Mouse (Mus musculus) midbrain, embryonic 15.5 days (tissue): ENCODE data around the gene Dnal1. TPM values are rescaled to one million over a fixed set of nuclear protein-coding genes. Genes with fewer than 3 reads are reported as not detected.

ENCODE experiments used
- ATAC-seq: fragments of 200-750 bp; cut with Nextera tagmentation; replicated peaks from 2 replicates; pipeline ENCODE4 v1.8.0; 2017; ENCODE audit warnings: moderate TSS enrichment
- H3K27ac ChIP-seq: fragments of 300-500 bp; sonication (generic); 2 replicates; pipeline ENCODE4 v1.5.1; 2015; ENCODE audit warnings: mild to moderate bottlenecking, inconsistent platforms
- H3K27me3 ChIP-seq: fragments of 300-500 bp; sonication (generic); replicated peaks from 2 replicates; pipeline ENCODE4 v1.6.1; 2015; ENCODE audit warnings: inconsistent platforms
- H3K36me3 ChIP-seq: fragments of 300-500 bp; sonication (generic); replicated peaks from 2 replicates; pipeline ENCODE4 v1.6.1; 2015; ENCODE audit warnings: inconsistent platforms
- H3K4me1 ChIP-seq: fragments of 300-500 bp; sonication (generic); 2 replicates; pipeline ENCODE4 v1.6.1; 2015; ENCODE audit warnings: inconsistent platforms
- H3K4me2 ChIP-seq: fragments of 300-500 bp; sonication (generic); 2 replicates; pipeline ENCODE4 v1.6.1; 2015; ENCODE audit warnings: inconsistent platforms, mild to moderate bottlenecking, moderate library complexity
- H3K4me3 ChIP-seq: fragments of 300-500 bp; sonication (generic); 2 replicates; pipeline ENCODE4 v1.5.1; 2015; ENCODE audit warnings: mild to moderate bottlenecking, inconsistent platforms
- H3K9ac ChIP-seq: fragments of 300-500 bp; sonication (generic); 2 replicates; pipeline ENCODE4 v1.6.1; 2015; ENCODE audit warnings: mild to moderate bottlenecking, inconsistent platforms
- H3K9me3 ChIP-seq: fragments of 300-500 bp; sonication (generic); 2 replicates; pipeline ENCODE4 v1.6.1; 2016; ENCODE audit warnings: inconsistent platforms
- WGBS: fragments of 180-500 bp; shearing (Covaris S2); methylation state at CpG from one replicate; pipeline ENCODE4 v1.1.7; 2015; ENCODE audit warnings: mixed read lengths; 5-methylcytosine and 5-hydroxymethylcytosine counted together
- polyA plus RNA-seq: library from polyadenylated mRNA; unstranded; fragments of >200 nt; fragmentation: Nextera tagmentation; extraction: Ambion mirVana; gene quantifications from 2 replicates; pipeline ENCODE4 v1.2.1, GENCODE M21; 2015

Dnal1 gene
- polyA plus RNA-seq, 1 experiment from 2014 or later = 10.8 TPM

- ATAC-seq = no peak
- H3K27ac ChIP-seq = no peak overlapping the region
- WGBS = 96% methylated on average over 7 of the region's 7 CpGs
- H3K4me3 ChIP-seq = no peak overlapping the region
- H3K36me3 ChIP-seq = peaks cover 17% of the 10 kb centered on the region
- H3K4me2 ChIP-seq = no peak overlapping the region
- no peaks in the 10 kb centered on the region for H3K27me3 ChIP-seq
- no peak overlapping the region for H3K9ac ChIP-seq
- no peaks in the 10 kb centered on the region for H3K4me1 ChIP-seq
- H3K9me3 ChIP-seq = no peaks in the 10 kb centered on the region
Observed at GRCm38 (mm10) chr12:84137131-84137530, 23.0 kb downstream of the Dnal1 start.

GRCm38 (mm10) chr12:84140135-84140534, 26.0 kb downstream of the Dnal1 start:
- ATAC-seq = no peak
- Histone ChIP-seq H3K4me1 (no peaks in the 10 kb centered on the region), H3K9ac (no peak overlapping the region), H3K27me3 (no peaks in the 10 kb centered on the region), H3K27ac (no peak overlapping the region), H3K4me3 (no peak overlapping the region), H3K36me3 (peaks cover 14% of the 10 kb centered on the region), H3K4me2 (no peak overlapping the region), H3K9me3 (no peaks in the 10 kb centered on the region)
- WGBS = 78% methylated on average over 4 of the region's 4 CpGs

DNA sequence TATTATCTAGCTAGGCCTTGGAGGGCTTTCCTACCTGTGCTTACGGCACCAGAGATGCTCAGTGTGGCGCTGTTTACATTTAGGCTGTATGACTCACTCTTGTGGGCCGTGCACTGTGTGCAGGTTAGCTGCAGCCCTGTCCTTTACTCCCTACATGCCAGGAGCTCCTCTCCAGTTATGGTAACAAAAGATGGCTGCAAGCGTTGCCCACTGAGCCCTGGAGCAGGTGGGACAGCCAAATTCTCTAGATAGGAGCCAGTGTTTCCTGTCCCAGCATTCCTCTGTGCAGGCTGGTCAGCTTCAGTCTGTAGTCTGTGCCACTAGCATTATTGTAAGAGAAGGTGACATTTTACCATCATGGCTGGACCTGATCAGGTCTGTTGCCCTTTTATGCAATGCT, 27.1 kb downstream of the Dnal1 start:
- no peak for ATAC-seq
- no peak overlapping the region for H3K4me2 ChIP-seq
- 89% methylated on average over 4 of the region's 4 CpGs for WGBS
- no peaks in the 10 kb centered on the region for H3K9me3 ChIP-seq
- H3K27me3 ChIP-seq = no peaks in the 10 kb centered on the region
- H3K36me3 ChIP-seq = peaks cover 9% of the 10 kb centered on the region; the same call in 1 of the 2 replicates
- H3K9ac ChIP-seq = no peak overlapping the region
- H3K4me1 ChIP-seq = no peaks in the 10 kb centered on the region
- no peak overlapping the region for H3K4me3 ChIP-seq
- H3K27ac ChIP-seq = no peak overlapping the region

DNA sequence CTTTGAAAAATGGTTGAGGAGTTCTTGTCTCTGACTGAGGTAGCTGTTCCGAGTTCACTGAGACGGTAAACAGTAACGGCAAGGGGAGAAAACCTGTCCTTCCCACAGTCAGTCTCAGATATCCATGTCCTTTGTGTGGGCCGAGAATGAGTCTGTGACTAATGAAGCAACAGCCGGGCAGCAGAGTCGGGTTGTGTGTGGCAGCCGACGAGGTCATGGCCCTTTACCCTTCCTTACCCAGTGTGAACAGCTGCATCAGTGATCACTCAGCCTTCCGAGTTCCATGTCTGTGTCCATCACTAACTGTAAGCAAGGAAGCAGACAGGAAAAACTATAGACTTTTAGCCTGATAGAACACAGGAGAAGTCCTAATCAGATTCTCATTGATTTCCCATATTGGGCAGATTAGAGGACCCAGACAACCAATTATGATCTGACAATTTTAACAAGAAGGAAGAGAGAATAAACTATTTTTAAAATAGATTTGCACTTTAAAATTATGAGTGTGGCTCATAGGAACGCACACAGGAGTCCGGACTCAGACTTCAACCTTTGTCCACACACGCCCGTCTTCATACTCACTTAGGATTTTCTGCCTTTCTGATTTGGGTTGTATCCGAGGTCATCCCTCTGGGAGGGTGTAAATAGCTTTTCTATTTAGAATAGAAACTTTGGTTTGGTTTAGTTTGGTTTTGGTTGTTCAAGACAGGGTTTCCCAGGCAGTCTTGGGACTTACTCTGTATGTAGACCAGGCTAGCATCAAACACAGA, 28.3 kb downstream of the Dnal1 start:
- 0 out of 2 replicates have a peak, but pooled peaks cover 4% of the 10 kb centered on the region for H3K36me3 ChIP-seq
- no peak overlapping the region for H3K4me2 ChIP-seq
- H3K9ac ChIP-seq = no peak overlapping the region
- no peak overlapping the region for H3K4me3 ChIP-seq
- no peaks in the 10 kb centered on the region for H3K9me3 ChIP-seq
- no peak for ATAC-seq
- peaks cover 7% of the 10 kb centered on the region; the same call in 1 of the 2 replicates for H3K4me1 ChIP-seq
- H3K27me3 ChIP-seq = no peaks in the 10 kb centered on the region
- WGBS = 60% methylated on average over 14 of the region's 14 CpGs
- H3K27ac ChIP-seq = no peak overlapping the region

DNA sequence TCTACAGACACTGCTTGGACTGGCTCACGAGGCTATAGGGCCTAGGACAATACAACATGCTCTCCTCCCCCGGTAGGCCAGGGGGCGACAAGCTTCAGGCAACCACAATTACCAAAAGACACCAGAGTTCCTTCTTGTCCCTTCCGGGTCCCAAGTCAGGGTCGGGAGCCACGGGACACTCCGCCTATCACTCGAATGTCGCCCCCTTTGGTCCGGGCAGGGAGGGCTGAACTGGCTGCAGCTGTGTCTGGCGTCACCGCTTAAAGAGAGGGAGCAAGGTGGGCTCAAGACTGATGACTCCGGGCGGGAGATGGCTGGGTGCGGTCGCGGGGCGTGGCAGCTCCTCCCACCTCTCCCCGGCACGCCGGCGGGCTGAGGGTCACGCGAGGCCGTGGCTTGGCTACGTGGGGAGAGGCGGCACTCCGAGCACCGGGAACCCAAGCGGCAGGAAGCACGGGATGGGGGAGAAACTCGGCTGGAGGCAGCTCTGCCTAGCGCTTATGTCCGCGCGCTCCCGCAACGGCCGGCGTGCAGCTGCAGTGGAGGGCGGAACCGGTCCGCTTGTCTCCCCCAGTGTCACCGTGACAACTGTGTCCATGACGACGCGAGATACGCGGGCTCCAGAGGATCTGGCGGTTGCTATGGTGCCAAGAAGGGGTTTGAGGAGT, 33.9 kb downstream of the Dnal1 start, which contains the start of gene Pnma1:
Gene Pnma1 (minus strand): TSS at position 536 of the 668 bp plus-strand sequence.
- Histone ChIP-seq H3K9ac (peak within 1 kb of the TSS; percentile 77), H3K27me3 (no peaks in the 10 kb centered on the region), H3K27ac (peak within 1 kb of the TSS; percentile 88), H3K4me1 (peaks cover 27% of the 10 kb centered on the region), H3K4me2 (peak within 1 kb of the TSS; percentile 79), H3K4me3 (peak within 1 kb of the TSS; percentile 82), H3K9me3 (no peaks in the 10 kb centered on the region), H3K36me3 (no peaks in the 10 kb centered on the region)
- ATAC-seq = peak; percentile 96
- WGBS = 1% methylated on average over 50 of the region's 50 CpGs

GRCm38 (mm10) chr12:84148622-84149012, 34.5 kb downstream of the Dnal1 start:
- Histone ChIP-seq H3K36me3 (no peaks in the 10 kb centered on the region), H3K27me3 (no peaks in the 10 kb centered on the region), H3K9ac (peak overlapping the region; percentile 77), H3K4me1 (peaks cover 27% of the 10 kb centered on the region), H3K4me3 (peak overlapping the region; percentile 82), H3K9me3 (no peaks in the 10 kb centered on the region), H3K4me2 (peak overlapping the region; percentile 79), H3K27ac (peak overlapping the region; percentile 88)
- 3% methylated on average over 10 of the region's 10 CpGs for WGBS
- ATAC-seq = peak; percentile 46

DNA sequence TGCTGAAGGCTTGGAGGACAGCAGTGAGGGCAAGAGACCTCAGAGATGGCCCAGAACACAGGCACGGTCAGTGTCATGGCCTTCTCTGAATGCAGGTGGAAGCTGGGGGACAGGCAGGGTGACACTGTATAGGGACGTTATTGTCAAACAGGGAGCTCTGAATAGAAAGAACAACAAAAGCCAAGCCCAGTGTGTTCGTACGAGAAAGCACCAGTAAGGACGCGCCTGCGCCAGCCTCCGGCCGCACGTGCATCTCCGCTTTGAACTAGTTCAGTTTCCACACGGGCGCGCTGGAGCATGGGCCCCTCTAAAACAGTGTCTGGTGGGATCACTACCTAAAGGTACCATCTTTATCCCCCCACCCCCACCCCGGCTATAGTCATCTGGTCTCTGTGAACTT, 35.8 kb downstream of the Dnal1 start:
- H3K4me2 ChIP-seq = peak overlapping the region; percentile 17; the same call in 1 of the 2 replicates
- WGBS = 46% methylated on average over 15 of the region's 15 CpGs

GRCm38 (mm10) chr12:84150976-84151375, 36.8 kb downstream of the Dnal1 start:
- no peak overlapping the region for H3K9ac ChIP-seq
- H3K27me3 ChIP-seq = no peaks in the 10 kb centered on the region
- peaks cover 27% of the 10 kb centered on the region for H3K4me1 ChIP-seq
- no peak for ATAC-seq
- H3K4me2 ChIP-seq = no peak overlapping the region
- no peaks in the 10 kb centered on the region for H3K9me3 ChIP-seq
- H3K27ac ChIP-seq = no peak overlapping the region
- H3K36me3 ChIP-seq = 0 out of 2 replicates have a peak, but pooled peaks cover 1% of the 10 kb centered on the region
- H3K4me3 ChIP-seq = no peak overlapping the region
- WGBS = 68% methylated on average over 6 of the region's 6 CpGs

More for the DNA sequence above, 35.8 kb downstream of the Dnal1 start:
- Histone ChIP-seq H3K9ac (no peak overlapping the region), H3K9me3 (no peaks in the 10 kb centered on the region), H3K27ac (no peak overlapping the region), H3K4me3 (0 out of 2 replicates have a peak overlapping the region, but pooled peaks have one; percentile 0), H3K4me1 (peaks cover 27% of the 10 kb centered on the region), H3K36me3 (no peaks in the 10 kb centered on the region), H3K27me3 (no peaks in the 10 kb centered on the region)
- no peak for ATAC-seq

GRCm38 (mm10) chr12:84151911-84152310, 37.7 kb downstream of the Dnal1 start:
- WGBS = 89% methylated on average over 10 of the region's 10 CpGs
- no peak overlapping the region for H3K9ac ChIP-seq
- no peak overlapping the region for H3K27ac ChIP-seq
- peaks cover 24% of the 10 kb centered on the region for H3K4me1 ChIP-seq
- no peaks in the 10 kb centered on the region for H3K9me3 ChIP-seq
- no peak overlapping the region for H3K4me2 ChIP-seq
- ATAC-seq = no peak
- 0 out of 2 replicates have a peak, but pooled peaks cover 6% of the 10 kb centered on the region for H3K36me3 ChIP-seq
- H3K27me3 ChIP-seq = no peaks in the 10 kb centered on the region
- H3K4me3 ChIP-seq = no peak overlapping the region

GRCm38 (mm10) chr12:84152352-84153190, 38.4 kb downstream of the Dnal1 start:
- WGBS = 74% methylated on average over 32 of the region's 32 CpGs
- Histone ChIP-seq H3K4me3 (no peak overlapping the region), H3K36me3 (peaks cover 8% of the 10 kb centered on the region; the same call in 1 of the 2 replicates), H3K27me3 (no peaks in the 10 kb centered on the region), H3K9me3 (no peaks in the 10 kb centered on the region), H3K9ac (no peak overlapping the region), H3K27ac (no peak overlapping the region), H3K4me2 (no peak overlapping the region), H3K4me1 (peaks cover 18% of the 10 kb centered on the region)
- ATAC-seq = no peak

DNA sequence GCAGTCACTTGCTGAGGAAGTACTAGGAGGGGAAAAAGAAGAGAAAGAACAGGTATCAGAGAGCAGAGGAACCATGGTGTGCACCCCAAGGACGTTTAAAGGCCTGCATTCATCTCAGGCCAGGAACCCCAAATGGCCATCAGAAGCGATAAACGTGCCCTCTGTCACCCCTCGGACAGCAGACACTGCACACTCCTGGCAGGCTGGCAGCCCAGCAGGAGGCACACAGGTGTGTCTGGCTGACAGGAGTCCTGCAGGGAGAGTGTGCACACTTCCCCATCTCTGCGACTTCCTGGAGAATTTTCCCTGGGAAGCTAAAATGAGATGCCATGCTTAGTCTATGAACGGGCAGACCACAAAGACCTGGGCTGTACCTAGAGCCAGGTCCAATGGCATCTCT, 39.2 kb downstream of the Dnal1 start:
- H3K4me1 ChIP-seq = peaks cover 14% of the 10 kb centered on the region
- no peaks in the 10 kb centered on the region for H3K27me3 ChIP-seq
- H3K9me3 ChIP-seq = no peaks in the 10 kb centered on the region
- no peak overlapping the region for H3K4me3 ChIP-seq
- H3K9ac ChIP-seq = no peak overlapping the region
- H3K27ac ChIP-seq = no peak overlapping the region
- H3K4me2 ChIP-seq = no peak overlapping the region
- WGBS = 85% methylated on average over 6 of the region's 6 CpGs
- no peak for ATAC-seq
- H3K36me3 ChIP-seq = peaks cover 11% of the 10 kb centered on the region; the same call in 1 of the 2 replicates
